Comparison of ENCODE assay signal across 22 mouse cellular contexts in the genomic region with DNA sequence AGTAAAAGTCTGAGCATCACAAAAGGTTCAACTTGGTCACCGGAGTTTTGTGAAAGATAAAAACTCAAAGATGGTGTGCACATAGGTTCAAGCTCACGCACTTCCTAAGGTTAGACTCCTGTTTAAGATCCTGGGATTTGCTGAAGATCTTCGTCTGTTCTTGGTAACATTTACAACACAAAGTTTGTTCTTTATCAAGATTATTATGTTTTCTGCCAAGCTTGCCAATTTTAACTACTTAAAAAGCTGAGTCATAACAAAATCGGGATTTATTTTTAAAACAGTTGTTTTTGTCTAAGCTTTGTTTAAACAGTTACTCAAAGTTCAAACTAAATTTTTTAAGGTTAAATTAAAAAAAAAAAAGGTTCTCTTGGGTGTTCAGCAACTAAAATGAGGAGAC.
"Had no signal": no experiment of that assay in that cellular context is flagged by ENCODE, and none has a peak within 500 bp of the region (broad histone marks: within the 10 kb centered on the region; RNA-seq: fewer than 3 reads in every experiment).

No protein-coding gene starts in this region.

- H3K9me3 ChIP-seq: kidney, embryonic 15.5 days; limb, embryonic 12.5 days; limb, embryonic 15.5 days; midbrain, embryonic 12.5 days; midbrain, embryonic 15.5 days; neural tube, embryonic 13.5 days had no signal

- H3K27ac ChIP-seq: kidney, embryonic 15.5 days; left cerebral cortex, adult 2 months; limb, embryonic 12.5 days; limb, embryonic 15.5 days; liver, embryonic 14.5 days; midbrain, embryonic 12.5 days; midbrain, embryonic 15.5 days; neural tube, embryonic 13.5 days had no signal

- H3K4me2 ChIP-seq: kidney, embryonic 15.5 days; limb, embryonic 12.5 days; limb, embryonic 15.5 days; liver, embryonic 11.5 days; lung, embryonic 14.5 days; midbrain, embryonic 12.5 days; midbrain, embryonic 15.5 days; neural tube, embryonic 13.5 days had no signal

- DNase-seq: kidney, adult 18-20 months; kidney, postnatal 25 days; layer of hippocampus, postnatal 36 days; liver, postnatal 0 days; lung, embryonic 14.5 days; lung, postnatal 4 days; retina, postnatal 1 day; right cerebral cortex, postnatal 25 days; spleen, adult 18-20 months; thymus, adult 2 months; thymus, postnatal 14 days; thymus, postnatal 4 days had no signal

- H3K9ac ChIP-seq: kidney, embryonic 15.5 days; limb, embryonic 12.5 days; limb, embryonic 15.5 days; liver, embryonic 14.5 days; liver, postnatal 0 days; lung, embryonic 14.5 days; midbrain, embryonic 12.5 days; midbrain, embryonic 15.5 days; neural tube, embryonic 13.5 days had no signal

- H3K27me3 ChIP-seq: kidney, embryonic 15.5 days; limb, embryonic 12.5 days; limb, embryonic 15.5 days; midbrain, embryonic 15.5 days; neural tube, embryonic 13.5 days had no signal

- H3K4me1 ChIP-seq: kidney, embryonic 15.5 days; limb, embryonic 15.5 days; midbrain, embryonic 12.5 days; midbrain, embryonic 15.5 days; neural tube, embryonic 13.5 days had no signal

- H3K4me3 ChIP-seq: kidney, embryonic 15.5 days; left cerebral cortex, adult 2 months; limb, embryonic 12.5 days; limb, embryonic 15.5 days; midbrain, embryonic 12.5 days; midbrain, embryonic 15.5 days; neural tube, embryonic 13.5 days had no signal

- ATAC-seq: intestine, embryonic 16.5 days; liver, postnatal 0 days; midbrain, embryonic 15.5 days had no signal

- H3K36me3 ChIP-seq: kidney, embryonic 15.5 days; limb, embryonic 12.5 days; limb, embryonic 15.5 days; midbrain, embryonic 12.5 days; midbrain, embryonic 15.5 days; neural tube, embryonic 13.5 days had no signal
